Mouse (Mus musculus) megakaryocyte, embryonic 14.5 days (primary cell): ENCODE results near the gene Fam78b.

ENCODE experiments used
- FLI1 ChIP-seq: IDR thresholded peaks from 2 replicates; pipeline ENCODE4 v1.6.1; 2012; ENCODE audit warnings: low read length, inconsistent platforms, mixed read lengths
- GATA1 ChIP-seq: IDR thresholded peaks from 3 replicates; pipeline ENCODE4 v1.6.1; 2012; ENCODE audit warnings: mixed read lengths, low read length, inconsistent platforms, borderline replicate concordance

DNA sequence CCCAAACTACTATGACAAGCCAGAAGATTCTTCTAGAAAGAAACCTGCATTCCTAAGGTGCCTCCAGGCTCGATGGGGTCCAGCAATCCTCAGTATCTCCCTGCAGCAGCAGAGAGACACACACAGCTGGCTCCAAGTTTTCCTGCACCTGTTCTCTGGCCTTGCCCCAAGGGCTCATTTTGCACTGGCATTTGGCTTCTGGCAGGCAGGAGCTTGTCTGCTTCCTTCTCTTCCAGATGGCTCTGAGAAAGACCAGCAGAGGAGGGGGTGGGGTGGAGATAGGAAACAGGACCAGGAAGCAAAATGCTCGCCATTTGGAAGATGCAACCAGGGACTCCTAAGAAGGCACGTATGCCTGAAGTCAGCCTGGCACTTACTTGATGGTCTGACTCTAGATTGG, 15.1 kb downstream of the Fam78b start:
- TF ChIP-seq GATA1 (no peak), FLI1 (no peak)
